Mouse (Mus musculus) cortical plate, adult 2 months (tissue): ENCODE measurements around the gene Shc3.

ENCODE experiments used
- CTCF ChIP-seq: fragments of 200-500 bp; IDR thresholded peaks from 2 replicates; pipeline ENCODE4 v1.5.1; 2011; ENCODE audit warnings: mild to moderate bottlenecking, control low read depth, low read length; ENCODE audit not compliant: insufficient read depth; ENCODE audit errors: extremely low read depth
- POLR2A ChIP-seq: fragments of 200-500 bp; IDR thresholded peaks from 2 replicates; pipeline ENCODE4 v1.6.1; 2011; ENCODE audit warnings: mild to moderate bottlenecking, low read length, control low read depth; ENCODE audit not compliant: insufficient read depth; ENCODE audit errors: extremely low read depth

DNA sequence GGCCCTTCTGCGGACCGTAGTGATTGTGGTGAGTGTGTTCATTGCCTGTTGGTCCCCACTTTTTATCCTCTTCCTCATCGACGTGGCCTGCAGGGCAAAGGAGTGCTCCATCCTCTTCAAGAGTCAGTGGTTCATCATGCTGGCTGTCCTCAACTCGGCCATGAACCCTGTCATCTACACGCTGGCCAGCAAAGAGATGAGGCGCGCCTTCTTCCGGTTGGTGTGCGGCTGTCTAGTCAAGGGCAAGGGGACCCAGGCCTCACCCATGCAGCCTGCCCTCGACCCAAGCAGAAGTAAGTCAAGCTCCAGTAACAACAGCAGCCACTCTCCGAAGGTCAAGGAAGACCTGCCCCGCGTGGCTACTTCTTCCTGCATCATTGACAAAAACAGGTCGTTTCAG, 149.7 kb downstream of the Shc3 start:
- TF ChIP-seq CTCF (no peak), POLR2A (no peak)
